Mouse (Mus musculus) thymus, adult 2 months (tissue): ENCODE results near the gene Umad1.

Source experiments
- CTCF ChIP-seq: fragments of 200-500 bp; IDR thresholded peaks from 2 replicates; pipeline ENCODE4 v1.5.1; 2012; ENCODE audit warnings: mild to moderate bottlenecking, control low read depth, low read length, moderate library complexity, borderline replicate concordance; ENCODE audit not compliant: control insufficient read depth, poor library complexity, insufficient read depth; ENCODE audit errors: extremely low read depth
- POLR2A ChIP-seq: fragments of 200-500 bp; IDR thresholded peaks from 2 replicates; pipeline ENCODE4 v1.6.1; 2012; ENCODE audit warnings: mild to moderate bottlenecking, low read length, control low read depth, moderate library complexity; ENCODE audit not compliant: control insufficient read depth, poor library complexity, insufficient read depth; ENCODE audit errors: extremely low read depth

DNA sequence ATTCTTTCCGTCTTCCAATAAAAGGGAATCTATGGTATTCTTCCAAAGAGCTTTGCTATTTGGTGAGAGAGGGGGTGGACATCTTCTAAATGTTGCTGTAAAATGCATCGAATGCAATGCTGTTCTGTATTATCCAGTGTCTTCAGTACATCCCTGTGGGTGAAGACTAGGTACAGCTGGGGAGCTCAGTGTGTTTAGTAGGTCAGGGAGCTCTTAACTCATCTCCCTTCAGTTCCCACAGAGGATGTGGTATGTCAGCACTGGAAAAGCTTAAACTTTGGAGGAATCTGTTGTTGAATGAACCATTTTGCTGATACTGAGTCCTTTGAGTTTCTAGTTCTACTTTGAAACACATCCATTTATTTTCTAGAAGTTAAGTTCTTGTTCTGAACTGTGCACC is 53.5 kb downstream of the Umad1 start:
- TF ChIP-seq POLR2A (no peak), CTCF (no peak)
